Mouse (Mus musculus): ENCODE results near the gene Pakap. TPM values are rescaled to one million over a fixed set of nuclear protein-coding genes. Genes with fewer than 3 reads are reported as not detected.

The Pakap gene
- polyA plus RNA-seq (2014; fragmentation: Nextera tagmentation; extraction: Ambion mirVana), result 56.2 and 57.2 TPM in 2 replicates

GRCm38 (mm10) chr4:57567666-57568206, at the start of gene Pakap:
Gene Pakap, plus strand, starts transcription at chr4:57568179.
- Histone ChIP-seq H3K27me3 (ENCODE audit: insufficient read depth, low read length) (no peaks in the 10 kb centered on the region), H3K4me1 (ENCODE audit: insufficient read depth) (peaks cover 6% of the 10 kb centered on the region; the same call in 1 of the 2 replicates), H3K36me3 (ENCODE audit: insufficient read depth) (no peaks in the 10 kb centered on the region), H3K4me2 (peak within 1 kb of the TSS; percentile 76), H3K9ac (peak within 1 kb of the TSS; percentile 81), H3K27ac (ENCODE audit: low read depth) (peak within 1 kb of the TSS; percentile 94), H3K9me3 (ENCODE audit: low read depth, low read length) (no peaks in the 10 kb centered on the region), H3K4me3 (ENCODE audit: low read depth, low read length) (peak within 1 kb of the TSS; percentile 61)
- under 1% methylated on average over 36 of the region's 51 CpGs for WGBS
- TF ChIP-seq CTCF (IDR thresholded peaks at IDR 0.05; ENCODE audit: low read depth), result no peak
- DNase-seq, result peak; percentile 84
- peak; percentile 91 for ATAC-seq (ENCODE audit: insufficient read depth)

GRCm38 (mm10) chr4:57523456-57523855, 44.5 kb upstream of the Pakap start:
- no peak for ATAC-seq (ENCODE audit: insufficient read depth)
- Histone ChIP-seq H3K4me1 (ENCODE audit: insufficient read depth) (peaks cover 13% of the 10 kb centered on the region), H3K36me3 (ENCODE audit: insufficient read depth) (no peaks in the 10 kb centered on the region), H3K27me3 (ENCODE audit: insufficient read depth, low read length) (no peaks in the 10 kb centered on the region), H3K4me2 (no peak overlapping the region), H3K4me3 (ENCODE audit: low read depth, low read length) (no peak overlapping the region), H3K9me3 (ENCODE audit: low read depth, low read length) (no peaks in the 10 kb centered on the region), H3K9ac (no peak overlapping the region), H3K27ac (ENCODE audit: low read depth) (no peak overlapping the region)
- WGBS, result 96% methylated on average over 15 of the region's 15 CpGs
- TF ChIP-seq CTCF (IDR thresholded peaks at IDR 0.05; ENCODE audit: low read depth), result no peak
- no peak for DNase-seq

- Histone ChIP-seq H3K4me2 (no peak overlapping the region), H3K9ac (no peak overlapping the region), H3K27ac (ENCODE audit: low read depth) (no peak overlapping the region), H3K27me3 (ENCODE audit: insufficient read depth, low read length) (no peaks in the 10 kb centered on the region), H3K36me3 (ENCODE audit: insufficient read depth) (no peaks in the 10 kb centered on the region), H3K4me3 (ENCODE audit: low read depth, low read length) (no peak overlapping the region), H3K4me1 (ENCODE audit: insufficient read depth) (peaks cover 13% of the 10 kb centered on the region), H3K9me3 (ENCODE audit: low read depth, low read length) (no peaks in the 10 kb centered on the region)
- peak; percentile 59 for DNase-seq
- ATAC-seq (ENCODE audit: insufficient read depth), result no peak
- 42% methylated on average over 3 of the region's 3 CpGs for WGBS
- TF ChIP-seq CTCF (IDR thresholded peaks at IDR 0.05; ENCODE audit: low read depth), result no peak
Measured at GRCm38 (mm10) chr4:57524461-57524860, 43.5 kb upstream of the Pakap start.

GRCm38 (mm10) chr4:57525221-57526011, 42.6 kb upstream of the Pakap start:
- WGBS, result 49% methylated on average over 9 of the region's 9 CpGs
- peak overlapping the region; percentile 65; the same call in 1 of the 2 replicates for H3K27ac ChIP-seq (ENCODE audit: low read depth)
- H3K36me3 ChIP-seq (ENCODE audit: insufficient read depth), result no peaks in the 10 kb centered on the region
- TF ChIP-seq CTCF (IDR thresholded peaks at IDR 0.05; ENCODE audit: low read depth), result no peak
- no peaks in the 10 kb centered on the region for H3K27me3 ChIP-seq (ENCODE audit: insufficient read depth, low read length)
- no peak overlapping the region for H3K4me2 ChIP-seq
- H3K4me3 ChIP-seq (ENCODE audit: low read depth, low read length), result no peak overlapping the region
- peak; percentile 82; the same call in 1 of the 2 replicates for ATAC-seq (ENCODE audit: insufficient read depth)
- peaks cover 13% of the 10 kb centered on the region for H3K4me1 ChIP-seq (ENCODE audit: insufficient read depth)
- H3K9me3 ChIP-seq (ENCODE audit: low read depth, low read length), result no peaks in the 10 kb centered on the region
- no peak overlapping the region for H3K9ac ChIP-seq
- peak; percentile 70 for DNase-seq

- TF ChIP-seq CTCF (IDR thresholded peaks at IDR 0.05; ENCODE audit: low read depth), result no peak
- no peak for DNase-seq
- Histone ChIP-seq H3K27ac (ENCODE audit: low read depth) (no peak overlapping the region), H3K4me2 (no peak overlapping the region), H3K36me3 (ENCODE audit: insufficient read depth) (no peaks in the 10 kb centered on the region), H3K9me3 (ENCODE audit: low read depth, low read length) (no peaks in the 10 kb centered on the region), H3K27me3 (ENCODE audit: insufficient read depth, low read length) (no peaks in the 10 kb centered on the region), H3K4me1 (ENCODE audit: insufficient read depth) (peaks cover 13% of the 10 kb centered on the region), H3K4me3 (ENCODE audit: low read depth, low read length) (no peak overlapping the region), H3K9ac (no peak overlapping the region)
- ATAC-seq (ENCODE audit: insufficient read depth), result no peak
Measured at GRCm38 (mm10) chr4:57528296-57528695, 39.7 kb upstream of the Pakap start.

GRCm38 (mm10) chr4:57533686-57534085, 34.3 kb upstream of the Pakap start:
- no peaks in the 10 kb centered on the region for H3K9me3 ChIP-seq (ENCODE audit: low read depth, low read length)
- WGBS, result 59% methylated on average over 6 of the region's 6 CpGs
- TF ChIP-seq CTCF (IDR thresholded peaks at IDR 0.05; ENCODE audit: low read depth), result no peak
- H3K4me1 ChIP-seq (ENCODE audit: insufficient read depth), result peaks cover 21% of the 10 kb centered on the region
- H3K4me2 ChIP-seq, result no peak overlapping the region
- H3K4me3 ChIP-seq (ENCODE audit: low read depth, low read length), result no peak overlapping the region
- 0 out of 2 replicates have a peak overlapping the region, but pooled peaks have one; percentile 22 for H3K27ac ChIP-seq (ENCODE audit: low read depth)
- no peaks in the 10 kb centered on the region for H3K27me3 ChIP-seq (ENCODE audit: insufficient read depth, low read length)
- ATAC-seq (ENCODE audit: insufficient read depth) (no peak), DNase-seq (no peak)
- no peaks in the 10 kb centered on the region for H3K36me3 ChIP-seq (ENCODE audit: insufficient read depth)
- no peak overlapping the region for H3K9ac ChIP-seq

GRCm38 (mm10) chr4:57534232-57534631, 33.7 kb upstream of the Pakap start:
- no peak overlapping the region for H3K9ac ChIP-seq
- ATAC-seq (ENCODE audit: insufficient read depth) (no peak), DNase-seq (peak; percentile 39)
- WGBS, result 27% methylated on average over 6 of the region's 6 CpGs
- no peaks in the 10 kb centered on the region for H3K27me3 ChIP-seq (ENCODE audit: insufficient read depth, low read length)
- no peaks in the 10 kb centered on the region for H3K36me3 ChIP-seq (ENCODE audit: insufficient read depth)
- H3K27ac ChIP-seq (ENCODE audit: low read depth), result 0 out of 2 replicates have a peak overlapping the region, but pooled peaks have one; percentile 22
- H3K4me2 ChIP-seq, result no peak overlapping the region
- TF ChIP-seq CTCF (IDR thresholded peaks at IDR 0.05; ENCODE audit: low read depth), result no peak
- no peak overlapping the region for H3K4me3 ChIP-seq (ENCODE audit: low read depth, low read length)
- no peaks in the 10 kb centered on the region for H3K9me3 ChIP-seq (ENCODE audit: low read depth, low read length)
- peaks cover 25% of the 10 kb centered on the region for H3K4me1 ChIP-seq (ENCODE audit: insufficient read depth)
